Mouse (Mus musculus): ENCODE measurements at regions not wholly inside any gene's neighbourhood (a gene's known extent, or its start where the extent isn't known, plus 50 kb on each side); places are given as distances from the start of the nearest gene placed in this dataset.
A peak's percentile ranks its signal among the peaks of the same experiment; 100 is the strongest.

DNA sequence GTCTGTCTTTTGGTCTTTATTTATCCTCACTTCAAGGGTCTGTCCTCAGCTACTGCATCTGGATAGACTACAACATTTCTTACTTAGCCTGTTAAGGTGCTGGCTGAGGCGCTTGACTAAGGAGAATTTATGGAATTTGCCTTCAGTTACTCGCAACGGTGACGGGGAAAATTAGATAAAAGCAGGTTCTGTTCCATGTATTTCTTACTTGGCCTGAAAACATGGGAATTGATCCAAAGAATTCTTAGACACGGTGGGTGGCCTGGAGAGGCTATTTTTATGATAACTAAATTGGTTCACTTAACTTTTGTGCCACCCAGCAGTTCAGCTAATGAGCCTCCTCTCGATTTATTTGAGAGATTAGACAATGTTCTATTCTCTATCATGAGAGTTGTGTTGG lies 224.3 kb downstream of the Setd4 start:
- no peak overlapping the region for H3K27ac ChIP-seq (ENCODE audit: insufficient read depth, low read length)
- H3K4me1 ChIP-seq (ENCODE audit: control insufficient read depth, insufficient read depth, low read length), result peaks cover 8% of the 10 kb centered on the region
- no peak overlapping the region for H3K4me3 ChIP-seq (ENCODE audit: insufficient read depth, low read length)
- TF ChIP-seq POLR2A (IDR thresholded peaks at IDR 0.05; ENCODE audit: low read depth, low read length) (no peak), CTCF (IDR thresholded peaks at IDR 0.05; ENCODE audit: borderline replicate concordance, insufficient read depth, low read length) (no peak)

DNA sequence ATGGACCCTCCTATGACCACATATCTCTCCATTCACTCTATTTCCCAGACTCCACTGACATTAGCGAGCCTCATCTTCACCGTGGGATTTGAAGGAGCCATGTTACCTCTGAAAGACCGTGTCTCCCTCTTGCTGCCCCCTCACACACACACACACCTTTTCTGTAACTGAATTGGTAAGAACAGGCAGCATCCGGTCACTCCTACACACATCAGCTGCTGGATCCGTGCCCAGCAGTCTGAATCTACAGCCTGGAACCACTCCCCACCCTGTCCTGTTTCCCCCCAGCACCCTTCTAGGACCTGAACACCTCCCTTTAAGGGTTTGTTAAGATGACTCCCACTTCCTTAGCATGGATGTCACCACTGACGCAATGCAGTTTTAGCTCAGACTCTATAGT lies 229.2 kb downstream of the Setd4 start:
- H3K4me1 ChIP-seq (ENCODE audit: control insufficient read depth, insufficient read depth, low read length), result peaks cover 7% of the 10 kb centered on the region
- H3K27ac ChIP-seq (ENCODE audit: insufficient read depth, low read length), result no peak overlapping the region
- no peak overlapping the region for H3K4me3 ChIP-seq (ENCODE audit: insufficient read depth, low read length)
- TF ChIP-seq CTCF (IDR thresholded peaks at IDR 0.05; ENCODE audit: borderline replicate concordance, insufficient read depth, low read length) (no peak), POLR2A (IDR thresholded peaks at IDR 0.05; ENCODE audit: low read depth, low read length) (no peak)

DNA sequence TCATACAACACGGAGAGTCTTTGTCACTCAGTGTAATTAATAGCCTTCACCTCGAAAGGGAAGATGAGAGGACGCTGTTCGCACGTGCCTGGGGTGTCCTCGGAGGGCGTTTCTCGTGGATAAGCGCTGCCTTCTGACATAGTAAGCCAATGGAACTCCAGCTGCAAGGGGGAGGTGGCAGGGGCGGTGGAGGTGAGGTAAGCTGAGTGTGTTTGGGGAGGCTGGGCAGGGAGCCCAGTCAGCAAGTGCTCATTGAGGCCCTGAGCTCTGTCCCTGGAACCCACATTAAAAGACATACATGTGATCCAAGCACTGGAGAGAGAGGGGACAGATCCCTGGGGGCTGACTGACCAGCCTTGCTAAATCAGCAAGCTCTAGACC lies 234.1 kb downstream of the Setd4 start:
- peak overlapping the region; percentile 36; the same call in 1 of the 2 replicates for H3K27ac ChIP-seq (ENCODE audit: insufficient read depth, low read length)
- TF ChIP-seq CTCF (IDR thresholded peaks at IDR 0.05; ENCODE audit: borderline replicate concordance, insufficient read depth, low read length), result no peak
- TF ChIP-seq POLR2A (IDR thresholded peaks at IDR 0.05; ENCODE audit: low read depth, low read length), result no peak

GRCm38 (mm10) chr16:93368824-93369765 lies 234.8 kb downstream of the Setd4 start:
- peaks cover 11% of the 10 kb centered on the region; the same call in 1 of the 2 replicates for H3K4me1 ChIP-seq (ENCODE audit: control insufficient read depth, insufficient read depth, low read length)
- H3K27ac ChIP-seq (ENCODE audit: insufficient read depth, low read length), result peak overlapping the region; percentile 70
- TF ChIP-seq POLR2A (IDR thresholded peaks at IDR 0.05; ENCODE audit: low read depth, low read length) (no peak), CTCF (IDR thresholded peaks at IDR 0.05; ENCODE audit: borderline replicate concordance, insufficient read depth, low read length) (no peak)
- no peak overlapping the region for H3K4me3 ChIP-seq (ENCODE audit: insufficient read depth, low read length)

More for the DNA sequence above, 234.1 kb downstream of the Setd4 start:
- no peak overlapping the region for H3K4me3 ChIP-seq (ENCODE audit: insufficient read depth, low read length)
- peaks cover 14% of the 10 kb centered on the region for H3K4me1 ChIP-seq (ENCODE audit: control insufficient read depth, insufficient read depth, low read length)

- H3K27ac ChIP-seq (ENCODE audit: insufficient read depth, low read length), result peak overlapping the region; percentile 70; the same call in 1 of the 2 replicates
- H3K4me3 ChIP-seq (ENCODE audit: insufficient read depth, low read length), result no peak overlapping the region
- peaks cover 11% of the 10 kb centered on the region; the same call in 1 of the 2 replicates for H3K4me1 ChIP-seq (ENCODE audit: control insufficient read depth, insufficient read depth, low read length)
- TF ChIP-seq CTCF (IDR thresholded peaks at IDR 0.05; ENCODE audit: borderline replicate concordance, insufficient read depth, low read length), result no peak
- no peak for TF ChIP-seq POLR2A (IDR thresholded peaks at IDR 0.05; ENCODE audit: low read depth, low read length)
Observed at GRCm38 (mm10) chr16:93367995-93368394, 235.9 kb downstream of the Setd4 start.

DNA sequence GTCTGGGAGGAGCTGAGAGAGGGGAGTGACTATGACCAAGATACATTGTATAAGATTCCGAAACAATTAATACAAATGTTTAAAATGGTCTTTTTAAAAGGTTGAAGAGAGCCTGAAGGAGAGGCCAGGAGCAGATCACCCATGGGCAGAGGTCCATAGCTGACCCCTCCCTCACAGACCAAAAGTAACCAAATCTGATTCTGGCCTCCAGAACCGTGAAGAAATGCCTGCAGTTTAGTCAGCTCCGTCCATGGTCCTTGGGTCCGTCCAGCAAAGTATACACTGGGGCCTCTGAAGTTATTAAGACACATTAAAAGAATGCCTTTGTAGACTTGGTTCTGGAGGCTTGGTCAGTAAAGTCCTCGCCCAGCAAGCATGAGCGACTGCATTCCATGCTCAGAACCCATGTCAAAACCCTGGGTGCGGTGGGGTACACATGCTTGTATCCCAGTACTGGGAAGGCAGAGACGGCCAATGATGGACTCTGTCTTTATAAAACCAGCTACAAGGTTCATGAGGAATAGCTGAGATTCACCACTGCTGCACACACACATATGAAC lies 236.5 kb downstream of the Setd4 start:
- Histone ChIP-seq H3K4me3 (ENCODE audit: insufficient read depth, low read length) (no peak overlapping the region), H3K27ac (ENCODE audit: insufficient read depth, low read length) (no peak overlapping the region), H3K4me1 (ENCODE audit: control insufficient read depth, insufficient read depth, low read length) (peaks cover 11% of the 10 kb centered on the region; the same call in 1 of the 2 replicates)
- TF ChIP-seq CTCF (IDR thresholded peaks at IDR 0.05; ENCODE audit: borderline replicate concordance, insufficient read depth, low read length) (no peak), POLR2A (IDR thresholded peaks at IDR 0.05; ENCODE audit: low read depth, low read length) (no peak)

DNA sequence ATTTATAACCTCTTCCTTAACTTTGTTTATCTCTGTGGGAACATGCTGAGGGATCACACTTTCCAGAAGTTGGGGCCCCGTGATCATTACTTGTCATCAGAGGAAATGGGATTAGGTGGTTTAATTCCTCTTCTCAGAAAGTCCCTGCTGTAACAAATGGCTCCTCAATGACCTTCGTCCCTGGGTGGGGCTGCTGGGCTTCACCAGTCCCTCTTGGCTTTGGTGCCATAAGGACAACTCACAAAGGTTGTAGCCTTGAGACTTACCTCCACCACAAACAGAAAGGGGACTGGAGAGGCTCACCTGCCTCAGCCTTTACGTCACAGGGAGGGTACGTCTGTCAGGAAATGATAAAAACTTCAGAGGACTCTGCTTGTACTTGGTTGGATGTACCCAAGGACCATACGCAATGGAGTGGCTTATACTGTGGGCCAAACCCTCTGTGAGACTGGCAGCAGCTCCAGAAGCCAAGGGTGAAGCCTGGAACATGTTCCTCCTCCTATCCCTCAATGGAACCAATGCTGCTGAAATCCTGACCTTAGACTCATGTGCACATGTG lies 237.4 kb downstream of the Setd4 start:
- peaks cover 11% of the 10 kb centered on the region; the same call in 1 of the 2 replicates for H3K4me1 ChIP-seq (ENCODE audit: control insufficient read depth, insufficient read depth, low read length)
- H3K27ac ChIP-seq (ENCODE audit: insufficient read depth, low read length), result no peak overlapping the region
- TF ChIP-seq CTCF (IDR thresholded peaks at IDR 0.05; ENCODE audit: borderline replicate concordance, insufficient read depth, low read length) (no peak), POLR2A (IDR thresholded peaks at IDR 0.05; ENCODE audit: low read depth, low read length) (no peak)
- no peak overlapping the region for H3K4me3 ChIP-seq (ENCODE audit: insufficient read depth, low read length)

DNA sequence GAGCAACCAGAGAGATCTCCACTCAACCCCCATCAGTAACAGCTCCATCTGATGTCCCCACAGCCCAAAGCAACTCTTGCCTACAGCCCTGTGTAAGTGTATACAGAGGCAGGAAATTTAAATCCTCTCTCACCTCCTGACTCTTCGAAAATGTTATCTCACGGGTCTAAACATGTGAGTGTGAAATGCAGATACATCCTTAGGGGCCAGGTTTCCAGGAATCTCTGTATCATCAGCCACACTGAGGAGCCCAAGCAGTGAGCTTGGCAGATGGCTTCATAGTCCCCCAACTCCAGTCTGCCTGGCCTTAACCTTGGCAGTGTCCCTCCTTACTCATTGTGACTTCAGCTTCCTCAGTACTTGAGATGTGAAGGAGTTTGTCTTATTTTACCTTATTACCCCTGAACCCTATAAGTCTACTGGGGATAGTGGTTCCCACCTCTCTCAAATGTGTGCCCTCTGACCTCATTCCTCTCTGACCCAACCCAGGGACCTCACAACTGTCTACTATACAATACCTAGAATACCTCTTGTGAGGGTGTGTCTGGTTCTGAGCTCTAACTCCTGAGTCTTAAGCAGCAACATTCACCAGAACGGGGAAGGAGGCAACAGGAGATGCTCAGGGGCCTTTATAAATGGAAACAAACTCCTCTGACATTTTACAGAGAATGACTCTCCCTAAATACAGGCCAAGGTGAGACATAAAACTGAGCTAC lies 238.5 kb downstream of the Setd4 start:
- Histone ChIP-seq H3K4me3 (ENCODE audit: insufficient read depth, low read length) (no peak overlapping the region), H3K4me1 (ENCODE audit: control insufficient read depth, insufficient read depth, low read length) (peaks cover 11% of the 10 kb centered on the region; the same call in 1 of the 2 replicates), H3K27ac (ENCODE audit: insufficient read depth, low read length) (no peak overlapping the region)
- TF ChIP-seq CTCF (IDR thresholded peaks at IDR 0.05; ENCODE audit: borderline replicate concordance, insufficient read depth, low read length), result no peak
- TF ChIP-seq POLR2A (IDR thresholded peaks at IDR 0.05; ENCODE audit: low read depth, low read length), result no peak

GRCm38 (mm10) chr16:93359772-93360171 lies 244.1 kb downstream of the Setd4 start:
- H3K4me1 ChIP-seq (ENCODE audit: control insufficient read depth, insufficient read depth, low read length), result no peaks in the 10 kb centered on the region
- TF ChIP-seq CTCF (IDR thresholded peaks at IDR 0.05; ENCODE audit: borderline replicate concordance, insufficient read depth, low read length) (no peak), POLR2A (IDR thresholded peaks at IDR 0.05; ENCODE audit: low read depth, low read length) (no peak)
- H3K4me3 ChIP-seq (ENCODE audit: insufficient read depth, low read length), result no peak overlapping the region
- no peak overlapping the region for H3K27ac ChIP-seq (ENCODE audit: insufficient read depth, low read length)

All from embryonic fibroblast, embryonic 13.5 days (primary cell).